Mouse (Mus musculus) intestine, embryonic 14.5 days (tissue): ENCODE data around the gene Zfp867. TPM values are rescaled to one million over a fixed set of nuclear protein-coding genes. Genes with fewer than 3 reads are reported as not detected.

ENCODE experiments used
- ATAC-seq: fragments of 200-750 bp; cut with Nextera tagmentation; replicated peaks from 2 replicates; pipeline ENCODE4 v1.8.0; 2017; ENCODE audit warnings: low read depth, moderate number of reproducible peaks, moderate TSS enrichment, moderate library complexity; ENCODE audit not compliant: low FRiP score, low TSS enrichment
- DNase-seq: peaks from one replicate; pipeline ENCODE4 v3.0.0-alpha.2; 2018; ENCODE audit warnings: low spot score
- H3K27ac ChIP-seq: fragments of 300-500 bp; sonication (generic); 2 replicates; pipeline ENCODE4 v1.5.1; 2014; ENCODE audit warnings: low read depth, mild to moderate bottlenecking, control low read depth
- H3K27me3 ChIP-seq: fragments of 300-500 bp; sonication (generic); replicated peaks from 2 replicates; pipeline ENCODE4 v1.6.1; 2014; ENCODE audit warnings: low read length, control low read depth; ENCODE audit not compliant: control insufficient read depth, insufficient read depth
- H3K36me3 ChIP-seq: fragments of 300-500 bp; sonication (generic); 2 replicates; pipeline ENCODE4 v1.6.1; 2014; ENCODE audit warnings: low read length, control low read depth; ENCODE audit not compliant: control insufficient read depth, insufficient read depth
- H3K4me1 ChIP-seq: fragments of 300-500 bp; sonication (generic); replicated peaks from 2 replicates; pipeline ENCODE4 v1.6.1; 2014; ENCODE audit warnings: low read length, control low read depth, mixed read lengths; ENCODE audit not compliant: control insufficient read depth, insufficient read depth
- H3K4me2 ChIP-seq: fragments of 300-500 bp; sonication (generic); 2 replicates; pipeline ENCODE4 v1.6.1; 2014; ENCODE audit warnings: low read length
- H3K4me3 ChIP-seq: fragments of 300-500 bp; sonication (generic); 2 replicates; pipeline ENCODE4 v1.5.1; 2014; ENCODE audit warnings: low read depth, low read length, control low read depth, mixed read lengths
- H3K9ac ChIP-seq: fragments of 300-500 bp; sonication (generic); 2 replicates; pipeline ENCODE4 v1.6.1; 2014; ENCODE audit warnings: mild to moderate bottlenecking, low read length
- H3K9me3 ChIP-seq: fragments of 300-500 bp; sonication (generic); 2 replicates; pipeline ENCODE4 v1.6.1; 2016; ENCODE audit warnings: low read length, control low read depth; ENCODE audit not compliant: control insufficient read depth
- WGBS: fragments of 180-500 bp; shearing (Covaris S2); extraction: QIAGEN DNeasy Blood & Tissue Kit; methylation state at CpG from one replicate; pipeline ENCODE4 v1.1.7; 2014; 5-methylcytosine and 5-hydroxymethylcytosine counted together
- polyA plus RNA-seq: library from polyadenylated mRNA; unstranded; fragments of >200 nt; fragmentation: Nextera tagmentation; extraction: Ambion mirVana; gene quantifications from 2 replicates; pipeline ENCODE4 v1.2.1, GENCODE M21; 2014

The Zfp867 gene
- polyA plus RNA-seq, 1 experiment from 2014 or later: 7.4 TPM

GRCm38 (mm10) chr11:59450230-59450771 lies 22.0 kb downstream of the Zfp867 start:
- H3K9me3 ChIP-seq: no peaks in the 10 kb centered on the region
- H3K27ac ChIP-seq: peak overlapping the region; percentile 77; the same call in 1 of the 2 replicates
- H3K27me3 ChIP-seq: no peaks in the 10 kb centered on the region
- peak overlapping the region; percentile 75 for H3K9ac ChIP-seq
- no peak for DNase-seq
- peak overlapping the region; percentile 95 for H3K4me2 ChIP-seq
- WGBS: under 1% methylated on average over 38 of the region's 38 CpGs
- peak; percentile 78 for ATAC-seq
- H3K4me3 ChIP-seq: peak overlapping the region; percentile 87
- peaks cover 38% of the 10 kb centered on the region for H3K36me3 ChIP-seq
- peaks cover 16% of the 10 kb centered on the region for H3K4me1 ChIP-seq

- peak within 1 kb of the TSS; percentile 87 for H3K4me3 ChIP-seq
- H3K9me3 ChIP-seq: no peaks in the 10 kb centered on the region
- peaks cover 16% of the 10 kb centered on the region for H3K4me1 ChIP-seq
- H3K9ac ChIP-seq: peak within 1 kb of the TSS; percentile 75
- under 1% methylated on average over 36 of the region's 40 CpGs for WGBS
- ATAC-seq (peak; percentile 94), DNase-seq (peak; percentile 93)
- H3K27ac ChIP-seq: peak within 1 kb of the TSS; percentile 77; the same call in 1 of the 2 replicates
- H3K36me3 ChIP-seq: peaks cover 33% of the 10 kb centered on the region
- H3K27me3 ChIP-seq: no peaks in the 10 kb centered on the region
- peak within 1 kb of the TSS; percentile 95 for H3K4me2 ChIP-seq
These were observed 22.5 kb downstream of the Zfp867 start, which contains the start of gene Jmjd4 for GRCm38 (mm10) chr11:59449741-59450229. Gene Jmjd4 (plus strand): TSS chr11:59450045.

DNA sequence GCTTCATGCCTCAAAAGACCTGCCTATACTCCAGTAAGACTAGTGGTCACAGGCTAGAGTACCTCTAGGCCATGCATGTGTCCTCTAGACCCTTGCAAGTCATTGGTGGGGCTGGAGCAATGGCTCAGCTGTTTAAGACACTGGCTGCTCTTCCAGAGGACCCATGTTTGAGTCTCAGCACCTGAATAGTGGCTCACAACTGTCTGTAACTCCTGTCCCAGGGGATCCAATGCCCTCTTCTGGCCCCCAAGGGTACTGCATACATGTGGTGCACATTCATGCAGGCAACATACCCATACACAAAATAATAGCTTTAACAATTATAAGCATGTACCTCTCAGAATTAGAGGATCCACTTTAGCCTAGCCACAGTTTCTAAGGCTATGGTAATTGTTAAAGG lies 29.2 kb downstream of the Zfp867 start:
- H3K9me3 ChIP-seq: no peaks in the 10 kb centered on the region
- H3K36me3 ChIP-seq: peaks cover under 1% of the 10 kb centered on the region
- no peaks in the 10 kb centered on the region for H3K27me3 ChIP-seq
- no peak overlapping the region for H3K4me2 ChIP-seq
- H3K27ac ChIP-seq: no peak overlapping the region
- ATAC-seq: no peak
- peak; percentile 32 for DNase-seq
- H3K9ac ChIP-seq: no peak overlapping the region
- H3K4me1 ChIP-seq: no peaks in the 10 kb centered on the region
- H3K4me3 ChIP-seq: no peak overlapping the region

DNA sequence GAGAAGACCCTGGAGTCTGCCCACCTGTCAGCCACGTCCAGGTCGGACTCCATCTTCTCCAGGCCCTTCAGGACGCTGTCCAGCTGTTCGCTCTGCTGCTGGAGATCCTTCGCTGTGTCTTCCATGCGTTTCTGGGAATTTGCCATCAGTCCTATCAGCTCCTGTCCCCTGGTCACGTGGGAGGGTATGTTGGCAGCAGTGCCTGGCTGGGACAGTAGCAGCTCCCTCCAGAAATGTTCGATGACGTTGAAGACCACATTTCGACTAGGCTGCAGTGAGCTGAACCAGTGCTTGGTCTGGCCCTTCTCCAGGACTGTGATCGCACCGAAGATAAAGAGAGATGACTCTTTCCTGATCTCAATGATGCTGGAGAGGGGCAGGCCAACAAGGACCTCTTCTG lies 34.3 kb downstream of the Zfp867 start:
- H3K27me3 ChIP-seq: no peaks in the 10 kb centered on the region
- no peak overlapping the region for H3K9ac ChIP-seq
- H3K36me3 ChIP-seq: peaks cover 15% of the 10 kb centered on the region
- ATAC-seq: no peak
- DNase-seq: no peak
- WGBS: 92% methylated on average over 12 of the region's 12 CpGs
- no peak overlapping the region for H3K27ac ChIP-seq
- H3K4me3 ChIP-seq: no peak overlapping the region
- H3K9me3 ChIP-seq: peaks cover 6% of the 10 kb centered on the region
- H3K4me1 ChIP-seq: no peaks in the 10 kb centered on the region
- no peak overlapping the region for H3K4me2 ChIP-seq

GRCm38 (mm10) chr11:59432261-59432660 lies 40.0 kb downstream of the Zfp867 start:
- DNase-seq (no peak), ATAC-seq (no peak)
- H3K9me3 ChIP-seq: peaks cover 6% of the 10 kb centered on the region
- peaks cover 21% of the 10 kb centered on the region for H3K36me3 ChIP-seq
- no peak overlapping the region for H3K27ac ChIP-seq
- H3K4me3 ChIP-seq: no peak overlapping the region
- H3K27me3 ChIP-seq: no peaks in the 10 kb centered on the region
- no peaks in the 10 kb centered on the region for H3K4me1 ChIP-seq
- no peak overlapping the region for H3K4me2 ChIP-seq
- 36% methylated on average over 3 of the region's 3 CpGs for WGBS
- no peak overlapping the region for H3K9ac ChIP-seq

DNA sequence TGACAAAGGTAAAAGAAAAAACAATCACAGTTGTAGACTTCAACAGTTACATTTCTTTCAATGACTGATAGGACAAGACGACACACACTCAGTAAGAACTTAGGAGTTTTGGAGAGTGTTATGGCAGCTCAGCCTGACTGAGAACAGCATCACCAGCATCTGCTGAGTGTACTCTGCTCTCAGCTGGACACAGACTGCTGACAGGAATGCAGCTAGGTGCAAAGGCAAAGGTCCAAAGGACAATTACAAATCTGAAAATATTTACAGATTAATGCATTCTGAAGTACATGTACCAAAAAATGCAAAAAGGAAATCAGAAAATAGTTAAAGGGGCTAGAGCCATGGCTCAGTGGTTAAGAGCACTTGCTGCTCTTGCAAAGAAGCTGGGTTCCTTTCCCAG lies 42.3 kb downstream of the Zfp867 start:
- Histone ChIP-seq H3K27ac (no peak overlapping the region), H3K27me3 (no peaks in the 10 kb centered on the region), H3K9ac (no peak overlapping the region), H3K36me3 (peaks cover 28% of the 10 kb centered on the region), H3K4me2 (no peak overlapping the region), H3K4me3 (no peak overlapping the region), H3K9me3 (no peaks in the 10 kb centered on the region), H3K4me1 (no peaks in the 10 kb centered on the region)
- WGBS: 62% methylated on average over 1 of the region's 1 CpGs
- ATAC-seq (no peak), DNase-seq (no peak)

DNA sequence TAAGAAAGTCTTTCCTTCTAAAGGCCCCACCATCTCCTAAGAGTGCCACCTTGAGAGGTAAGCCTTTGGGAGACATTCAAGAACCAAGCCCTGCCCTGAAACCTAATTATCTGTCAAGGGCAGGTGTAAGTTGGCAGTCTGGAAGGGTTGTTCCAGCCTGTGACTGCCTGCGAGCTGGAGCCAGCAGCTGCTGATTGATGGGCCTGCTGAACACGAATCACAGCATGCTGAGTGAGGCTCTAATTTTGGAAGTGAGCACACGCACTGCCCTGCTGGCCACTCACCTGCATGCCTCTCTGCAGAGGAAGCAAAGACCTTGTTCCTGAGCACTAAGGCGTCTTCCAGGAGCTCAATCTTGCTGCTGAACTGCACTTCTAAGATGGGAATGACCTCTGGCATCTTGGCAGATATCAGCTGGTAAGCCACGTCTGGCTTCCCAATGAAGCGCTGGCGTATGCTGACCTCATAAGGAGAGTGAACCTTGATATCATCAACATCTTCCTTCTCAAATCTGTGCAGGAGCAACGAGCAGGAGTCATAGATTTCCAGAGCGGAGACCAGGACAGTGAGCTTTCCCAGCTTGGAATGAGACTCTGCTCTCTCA lies 44.1 kb downstream of the Zfp867 start:
- Histone ChIP-seq H3K4me1 (no peaks in the 10 kb centered on the region), H3K9me3 (no peaks in the 10 kb centered on the region), H3K4me3 (no peak overlapping the region), H3K36me3 (peaks cover 39% of the 10 kb centered on the region), H3K27me3 (no peaks in the 10 kb centered on the region), H3K27ac (no peak overlapping the region), H3K4me2 (no peak overlapping the region), H3K9ac (no peak overlapping the region)
- DNase-seq (no peak), ATAC-seq (no peak)
- 85% methylated on average over 9 of the region's 9 CpGs for WGBS

- Histone ChIP-seq H3K9me3 (no peaks in the 10 kb centered on the region), H3K9ac (no peak overlapping the region), H3K36me3 (peaks cover 50% of the 10 kb centered on the region), H3K27me3 (no peaks in the 10 kb centered on the region), H3K4me1 (no peaks in the 10 kb centered on the region), H3K27ac (no peak overlapping the region), H3K4me3 (no peak overlapping the region), H3K4me2 (no peak overlapping the region)
- 44% methylated on average over 7 of the region's 7 CpGs for WGBS
- no peak; the same call in 1 of the 2 replicates for ATAC-seq
- no peak for DNase-seq
These were observed 46.6 kb downstream of the Zfp867 start for GRCm38 (mm10) chr11:59425671-59426101.
